Mouse (Mus musculus) megakaryocyte, embryonic 14.5 days (primary cell): ENCODE measurements around the gene Unc5b. TPM values are rescaled to one million over a fixed set of nuclear protein-coding genes. Genes with fewer than 3 reads are reported as not detected.

Source experiments
- H3K27me3 ChIP-seq: replicated peaks from 2 replicates; pipeline ENCODE3; 2012; ENCODE audit warnings: inconsistent platforms
- H3K36me3 ChIP-seq: replicated peaks from 2 replicates; pipeline ENCODE3; 2012; ENCODE audit warnings: low read length, inconsistent platforms, mixed read lengths
- H3K4me1 ChIP-seq: 2 replicates; pipeline ENCODE4 v1.6.1; 2012; ENCODE audit warnings: inconsistent platforms
- H3K4me3 ChIP-seq: replicated peaks from 2 replicates; pipeline ENCODE3; 2012; ENCODE audit warnings: moderate library complexity, mild to moderate bottlenecking, inconsistent platforms
- H3K9me3 ChIP-seq: 2 replicates; pipeline ENCODE4 v1.6.1; 2012; ENCODE audit warnings: inconsistent platforms
- FLI1 ChIP-seq: IDR thresholded peaks from 2 replicates; pipeline ENCODE4 v1.6.1; 2012; ENCODE audit warnings: low read length, inconsistent platforms, mixed read lengths
- GATA1 ChIP-seq: IDR thresholded peaks from 3 replicates; pipeline ENCODE4 v1.6.1; 2012; ENCODE audit warnings: mixed read lengths, low read length, inconsistent platforms, borderline replicate concordance
- polyA plus RNA-seq: library from polyadenylated mRNA; stranded (reverse); fragments of >175 nt; gene quantifications from 2 replicates; pipeline ENCODE4 v1.2.3, GENCODE M21; 2012; ENCODE audit warnings: low replicate concordance; ENCODE audit not compliant: insufficient read depth

The Unc5b gene
- polyA plus RNA-seq, 1 experiment: 0.02 TPM

- Histone ChIP-seq H3K36me3 (no peaks in the 10 kb centered on the region), H3K9me3 (peaks cover 16% of the 10 kb centered on the region), H3K4me1 (peaks cover 40% of the 10 kb centered on the region), H3K4me3 (peak overlapping the region; percentile 90), H3K27me3 (peaks cover 98% of the 10 kb centered on the region)
- TF ChIP-seq GATA1: no peak
Measured at GRCm38 (mm10) chr10:60830000-60830399, 1.4 kb downstream of the Unc5b start.

DNA sequence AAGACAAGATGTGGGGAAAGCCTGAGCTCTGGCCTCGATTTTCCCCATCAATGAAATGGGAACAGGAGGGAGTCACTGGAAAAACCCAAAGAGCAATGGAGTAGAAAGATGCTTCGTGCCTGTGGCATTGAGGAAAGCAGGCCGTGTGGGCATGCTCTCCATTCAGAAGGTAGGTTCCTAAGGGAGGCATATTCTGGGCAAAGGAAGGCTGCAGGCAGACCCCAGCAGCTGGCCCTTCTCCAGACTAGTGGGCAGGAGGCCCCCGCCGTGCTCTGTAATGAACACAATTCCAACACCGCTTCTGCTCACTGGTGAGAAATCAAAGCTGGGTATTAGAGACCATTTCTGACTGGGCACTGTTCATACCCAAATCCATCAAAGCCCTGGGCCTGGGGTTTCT, 2.3 kb downstream of the Unc5b start:
- Histone ChIP-seq H3K9me3 (peaks cover 16% of the 10 kb centered on the region), H3K27me3 (peaks cover 98% of the 10 kb centered on the region), H3K36me3 (no peaks in the 10 kb centered on the region), H3K4me3 (no peak overlapping the region), H3K4me1 (peaks cover 32% of the 10 kb centered on the region)
- TF ChIP-seq FLI1 (no peak), GATA1 (no peak)

DNA sequence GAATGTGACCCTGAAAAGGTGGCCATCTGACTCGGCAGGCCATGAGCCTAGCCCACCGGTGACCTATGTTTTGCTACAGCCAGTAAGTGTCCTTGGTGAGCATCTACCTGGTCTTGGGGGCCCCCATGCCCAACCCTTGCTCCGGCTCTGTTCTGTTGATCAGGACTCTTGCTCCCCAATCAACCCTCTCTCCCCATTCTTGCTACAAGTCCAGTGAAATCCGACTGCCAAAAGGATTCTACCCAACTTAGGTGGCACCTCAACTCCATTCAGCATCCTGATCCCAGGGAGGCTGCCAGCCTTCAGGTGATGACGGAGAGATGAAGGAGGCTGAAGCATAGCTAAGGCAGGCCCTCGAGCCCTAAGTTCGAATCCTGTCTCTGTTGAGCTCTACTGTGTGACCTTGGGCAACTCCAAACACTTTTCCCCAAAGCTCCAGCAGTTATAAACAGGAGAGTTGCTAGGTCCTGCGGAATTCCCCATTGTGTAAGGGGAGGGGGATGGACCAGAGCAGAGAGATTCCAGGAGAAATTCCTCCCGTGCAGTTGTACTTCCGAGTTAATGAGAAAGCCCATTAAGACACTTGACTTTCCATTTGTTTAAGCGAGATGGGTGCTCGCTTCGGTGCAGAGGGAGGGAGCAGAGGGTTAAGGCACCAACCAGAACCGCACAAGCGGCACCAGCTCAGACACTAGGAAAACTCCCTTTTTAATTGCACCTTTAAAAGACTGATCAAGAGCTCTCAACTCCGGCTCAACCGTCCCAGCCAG, 3.3 kb downstream of the Unc5b start:
- Histone ChIP-seq H3K9me3 (peaks cover 11% of the 10 kb centered on the region), H3K36me3 (no peaks in the 10 kb centered on the region), H3K27me3 (peaks cover 100% of the 10 kb centered on the region), H3K4me3 (no peak overlapping the region), H3K4me1 (peaks cover 32% of the 10 kb centered on the region)
- no peak for TF ChIP-seq GATA1
- TF ChIP-seq FLI1: no peak

- no peak overlapping the region for H3K4me3 ChIP-seq
- TF ChIP-seq FLI1 (no peak), GATA1 (no peak)
- no peaks in the 10 kb centered on the region for H3K36me3 ChIP-seq
- H3K9me3 ChIP-seq: peaks cover 7% of the 10 kb centered on the region
- peaks cover 100% of the 10 kb centered on the region for H3K27me3 ChIP-seq
- H3K4me1 ChIP-seq: peaks cover 32% of the 10 kb centered on the region
Measured at GRCm38 (mm10) chr10:60827266-60827665, 4.1 kb downstream of the Unc5b start.

GRCm38 (mm10) chr10:60826461-60827237, 4.7 kb downstream of the Unc5b start:
- TF ChIP-seq GATA1 (no peak), FLI1 (no peak)

GRCm38 (mm10) chr10:60825955-60826354, 5.4 kb downstream of the Unc5b start:
- peaks cover 20% of the 10 kb centered on the region for H3K4me1 ChIP-seq
- peaks cover 7% of the 10 kb centered on the region; the same call in 1 of the 2 replicates for H3K9me3 ChIP-seq
- TF ChIP-seq GATA1 (no peak), FLI1 (no peak)
- H3K27me3 ChIP-seq: peaks cover 96% of the 10 kb centered on the region
- no peak overlapping the region for H3K4me3 ChIP-seq
- no peaks in the 10 kb centered on the region for H3K36me3 ChIP-seq

More at GRCm38 (mm10) chr10:60826461-60827237, 4.7 kb downstream of the Unc5b start:
- H3K4me1 ChIP-seq: peaks cover 26% of the 10 kb centered on the region
- H3K9me3 ChIP-seq: peaks cover 7% of the 10 kb centered on the region; the same call in 1 of the 2 replicates
- H3K36me3 ChIP-seq: no peaks in the 10 kb centered on the region
- H3K27me3 ChIP-seq: peaks cover 100% of the 10 kb centered on the region
- H3K4me3 ChIP-seq: peak overlapping the region; percentile 42

DNA sequence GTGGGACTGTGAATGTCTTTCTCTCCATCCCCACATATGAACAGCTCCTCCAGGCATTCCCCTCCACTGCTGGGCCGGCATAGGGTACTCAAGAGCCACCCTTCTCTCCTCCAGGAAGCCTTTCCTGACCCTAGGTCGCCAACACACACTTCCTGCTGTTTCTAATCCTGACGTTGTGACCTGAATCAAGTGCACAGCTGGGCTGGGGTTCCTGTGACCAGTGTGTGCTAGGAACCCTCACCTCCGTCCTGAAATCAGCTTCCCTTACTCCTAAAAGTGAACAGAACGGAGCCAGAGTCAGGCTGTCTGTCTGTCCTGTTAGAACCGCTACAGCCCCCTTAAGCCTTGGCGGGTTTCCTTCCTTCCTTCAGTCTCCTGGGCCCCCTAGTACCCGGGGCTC, 7.6 kb downstream of the Unc5b start:
- peaks cover 7% of the 10 kb centered on the region; the same call in 1 of the 2 replicates for H3K9me3 ChIP-seq

DNA sequence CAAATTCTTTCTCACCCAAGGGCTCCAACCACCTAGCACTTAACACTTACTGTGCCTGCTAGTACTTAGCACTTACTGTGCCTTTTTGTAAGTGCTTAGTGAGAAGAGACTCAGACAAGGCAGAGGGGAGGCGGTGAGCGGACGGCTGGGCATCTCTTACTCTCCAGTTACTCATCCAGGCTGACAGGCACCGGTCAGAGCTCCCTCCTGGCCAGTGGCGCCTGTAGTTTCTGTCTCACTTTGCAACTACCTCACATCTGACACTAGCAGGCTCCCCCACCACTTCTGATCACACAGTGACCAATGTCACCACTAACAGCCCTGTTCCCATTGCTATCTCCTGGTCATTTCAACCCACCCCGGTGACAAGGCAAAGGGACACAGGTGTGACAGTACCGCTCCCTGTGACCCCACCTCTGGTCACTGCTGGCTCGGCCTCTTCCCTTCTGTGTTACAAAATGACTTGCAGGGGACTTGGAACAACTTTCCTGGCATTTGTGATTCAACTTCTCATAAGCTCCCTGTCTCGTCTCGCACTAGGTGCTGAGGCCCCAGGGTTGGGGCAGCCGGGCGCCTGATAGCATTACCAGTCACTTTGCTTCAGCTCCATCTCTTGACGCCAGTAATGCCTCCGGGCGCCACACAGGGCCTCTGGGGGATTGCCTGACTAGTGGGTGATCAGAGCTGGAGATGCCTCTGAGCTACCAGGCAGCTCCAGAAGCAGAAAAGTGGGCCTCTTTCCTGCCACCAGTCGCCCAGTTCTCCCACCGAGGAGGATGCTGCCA, 8.5 kb downstream of the Unc5b start:
- no peak overlapping the region for H3K4me3 ChIP-seq
- peaks cover 7% of the 10 kb centered on the region; the same call in 1 of the 2 replicates for H3K4me1 ChIP-seq
- H3K9me3 ChIP-seq: peaks cover 4% of the 10 kb centered on the region; the same call in 1 of the 2 replicates
- no peak for TF ChIP-seq GATA1
- TF ChIP-seq FLI1: no peak
- H3K27me3 ChIP-seq: peaks cover 93% of the 10 kb centered on the region
- no peaks in the 10 kb centered on the region for H3K36me3 ChIP-seq

More for the DNA sequence above, 7.6 kb downstream of the Unc5b start:
- peaks cover 7% of the 10 kb centered on the region; the same call in 1 of the 2 replicates for H3K4me1 ChIP-seq
- TF ChIP-seq GATA1: no peak
- no peaks in the 10 kb centered on the region for H3K36me3 ChIP-seq
- H3K4me3 ChIP-seq: no peak overlapping the region
- peaks cover 93% of the 10 kb centered on the region for H3K27me3 ChIP-seq

GRCm38 (mm10) chr10:60821736-60822358, 9.5 kb downstream of the Unc5b start:
- TF ChIP-seq GATA1 (no peak), FLI1 (no peak)
- Histone ChIP-seq H3K36me3 (no peaks in the 10 kb centered on the region), H3K4me1 (peaks cover 10% of the 10 kb centered on the region), H3K27me3 (peaks cover 93% of the 10 kb centered on the region), H3K4me3 (no peak overlapping the region), H3K9me3 (no peaks in the 10 kb centered on the region)
